Mouse (Mus musculus) lung, adult 2 months (tissue): ENCODE results near the gene Rfc4. TPM values are rescaled to one million over a fixed set of nuclear protein-coding genes. Genes with fewer than 3 reads are reported as not detected.

Experiments used
- DNase-seq: peaks from one replicate; pipeline ENCODE4 v3.0.0; 2022
- H3K4me1 ChIP-seq: fragments of 200-500 bp; 2 replicates; pipeline ENCODE4 v1.6.1; 2011; ENCODE audit warnings: low read length; ENCODE audit not compliant: control insufficient read depth, insufficient read depth
- H3K4me3 ChIP-seq: fragments of 200-500 bp; replicated peaks from 2 replicates; pipeline ENCODE3; 2011; ENCODE audit warnings: low read depth, mild to moderate bottlenecking, control low read depth, low read length; ENCODE audit errors: extremely low read depth
- CTCF ChIP-seq: fragments of 200-500 bp; IDR thresholded peaks from 2 replicates; pipeline ENCODE4 v1.5.1; 2011; ENCODE audit warnings: mild to moderate bottlenecking, low read length, control low read depth; ENCODE audit not compliant: insufficient read depth
- POLR2A ChIP-seq: fragments of 200-500 bp; IDR thresholded peaks from 2 replicates; pipeline ENCODE4 v1.6.1; 2011; ENCODE audit warnings: low read depth, mild to moderate bottlenecking, control low read depth, low read length, borderline replicate concordance; ENCODE audit errors: extremely low read depth
- WGBS: fragments of 180-500 bp; shearing (Covaris S2); methylation state at CpG from one replicate; pipeline ENCODE4 v1.1.7; 2018; 5-methylcytosine and 5-hydroxymethylcytosine counted together
- polyA plus RNA-seq: library from polyadenylated mRNA; depleted of rRNA; stranded (reverse); fragments of >200 nt; gene quantifications from 2 replicates; pipeline ENCODE4 v1.2.3, GENCODE M21; 2012

Gene Rfc4
- polyA plus RNA-seq, 1 experiment = 0.57 TPM

DNA sequence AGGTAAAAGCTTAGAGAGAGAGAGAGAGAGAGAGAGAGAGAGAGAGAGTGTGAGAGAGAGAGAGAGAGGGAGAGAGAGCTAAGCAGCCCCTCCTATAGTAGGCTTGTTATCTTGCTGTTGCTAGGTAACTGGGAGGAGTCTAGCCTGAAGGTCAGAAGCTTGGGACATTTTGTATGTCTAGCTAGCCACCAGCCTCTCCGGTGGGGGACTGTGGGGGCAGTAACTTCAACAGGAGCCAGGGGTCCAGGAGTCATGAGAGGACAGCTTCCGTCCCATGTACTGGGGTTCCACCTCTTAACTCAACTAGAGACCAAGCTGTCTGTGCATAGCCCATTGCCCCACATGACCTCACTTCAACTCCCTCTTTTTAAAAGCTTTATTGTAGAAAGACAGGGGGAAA lies 31.4 kb upstream of the Rfc4 start:
- no peak for TF ChIP-seq CTCF
- TF ChIP-seq POLR2A = no peak
- Histone ChIP-seq H3K4me3 (no peak overlapping the region), H3K4me1 (no peaks in the 10 kb centered on the region; the same call in 1 of the 2 replicates)
- WGBS = 61% methylated on average over 2 of the region's 2 CpGs
- DNase-seq = no peak

DNA sequence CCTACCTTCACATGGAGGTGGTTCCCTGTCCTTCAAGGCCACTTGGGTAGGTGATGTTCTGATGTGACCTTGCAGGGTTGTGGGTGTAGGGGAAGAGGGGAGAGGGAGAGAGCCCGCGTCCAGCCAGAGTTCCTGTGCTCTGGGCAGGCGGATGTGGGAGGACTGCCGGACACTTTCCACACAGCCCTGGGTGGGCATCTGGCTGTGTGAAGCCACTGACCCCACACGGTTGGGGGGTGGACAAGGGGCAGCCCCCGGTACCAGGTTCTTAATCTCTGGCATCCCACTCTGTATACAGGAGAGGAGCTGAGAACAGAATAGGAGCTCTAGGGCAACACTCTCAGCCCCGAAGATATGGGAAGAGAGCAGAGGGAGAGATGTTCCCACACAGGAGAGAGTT lies 30.8 kb upstream of the Rfc4 start:
- no peak overlapping the region for H3K4me3 ChIP-seq
- no peak for TF ChIP-seq CTCF
- TF ChIP-seq POLR2A = no peak
- 79% methylated on average over 7 of the region's 7 CpGs for WGBS

DNA sequence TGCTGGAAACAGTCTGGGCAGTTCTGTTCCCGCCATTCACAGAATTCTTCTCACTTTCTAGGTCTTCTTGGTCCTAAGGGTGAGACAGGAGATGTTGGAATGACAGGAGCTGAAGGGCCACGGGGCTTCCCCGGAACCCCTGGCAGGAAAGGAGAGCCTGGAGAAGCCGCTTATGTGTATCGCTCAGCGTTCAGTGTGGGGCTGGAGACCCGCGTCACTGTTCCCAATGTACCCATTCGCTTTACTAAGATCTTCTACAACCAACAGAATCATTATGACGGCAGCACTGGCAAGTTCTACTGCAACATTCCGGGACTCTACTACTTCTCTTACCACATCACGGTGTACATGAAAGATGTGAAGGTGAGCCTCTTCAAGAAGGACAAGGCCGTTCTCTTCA lies 29.5 kb upstream of the Rfc4 start:
- no peak for DNase-seq
- Histone ChIP-seq H3K4me3 (no peak overlapping the region), H3K4me1 (no peaks in the 10 kb centered on the region)
- WGBS = 94% methylated on average over 13 of the region's 13 CpGs
- TF ChIP-seq CTCF (no peak), POLR2A (no peak)

More for the DNA sequence above, 30.8 kb upstream of the Rfc4 start:
- DNase-seq = no peak
- H3K4me1 ChIP-seq = no peaks in the 10 kb centered on the region

DNA sequence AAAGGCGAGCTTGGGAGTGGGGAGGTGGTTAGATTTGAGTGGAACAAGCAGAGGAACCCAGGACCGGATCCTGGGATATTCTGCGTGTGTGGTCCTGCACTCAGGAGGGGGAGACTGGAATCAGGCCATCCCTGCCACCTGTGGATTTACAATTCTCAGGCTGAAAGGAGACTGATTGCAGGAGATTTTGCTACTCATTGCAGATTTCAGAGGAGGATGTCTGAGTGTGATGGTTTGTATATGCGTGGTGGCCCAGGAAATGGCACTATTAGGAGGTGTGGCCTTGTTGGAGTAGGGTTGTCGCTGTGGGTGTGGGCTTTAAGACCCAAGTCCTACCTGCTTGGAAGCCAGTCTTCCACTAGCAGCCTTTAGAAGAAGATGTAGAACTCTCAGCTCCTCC lies 26.7 kb upstream of the Rfc4 start:
- 82% methylated on average over 5 of the region's 5 CpGs for WGBS
- no peak for TF ChIP-seq CTCF
- TF ChIP-seq POLR2A = no peak
- DNase-seq = no peak
- no peak overlapping the region for H3K4me3 ChIP-seq
- H3K4me1 ChIP-seq = no peaks in the 10 kb centered on the region

DNA sequence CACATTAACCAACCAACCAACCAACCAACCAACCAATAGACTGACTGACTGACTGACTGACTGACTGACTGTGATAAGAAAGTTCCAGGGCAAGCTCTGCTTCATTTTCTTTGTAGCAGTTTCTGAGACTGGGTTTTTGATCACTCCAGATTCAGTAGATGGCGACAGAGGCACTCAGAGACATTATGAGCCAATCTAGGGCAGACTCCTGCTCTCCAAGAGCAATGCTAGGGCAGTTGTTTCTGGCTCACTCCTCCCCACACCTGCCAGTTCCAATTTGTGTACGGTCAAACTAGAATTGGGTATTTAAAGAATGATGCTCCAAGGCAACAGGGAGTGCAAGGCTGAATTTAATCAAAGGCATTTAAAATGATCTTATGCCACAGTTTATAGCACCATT lies 23.9 kb upstream of the Rfc4 start:
- TF ChIP-seq CTCF (peak; percentile 40; the same call in 1 of the 2 replicates), POLR2A (no peak)
- 11% methylated on average over 2 of the region's 2 CpGs for WGBS
- Histone ChIP-seq H3K4me1 (no peaks in the 10 kb centered on the region), H3K4me3 (no peak overlapping the region)
- no peak for DNase-seq

DNA sequence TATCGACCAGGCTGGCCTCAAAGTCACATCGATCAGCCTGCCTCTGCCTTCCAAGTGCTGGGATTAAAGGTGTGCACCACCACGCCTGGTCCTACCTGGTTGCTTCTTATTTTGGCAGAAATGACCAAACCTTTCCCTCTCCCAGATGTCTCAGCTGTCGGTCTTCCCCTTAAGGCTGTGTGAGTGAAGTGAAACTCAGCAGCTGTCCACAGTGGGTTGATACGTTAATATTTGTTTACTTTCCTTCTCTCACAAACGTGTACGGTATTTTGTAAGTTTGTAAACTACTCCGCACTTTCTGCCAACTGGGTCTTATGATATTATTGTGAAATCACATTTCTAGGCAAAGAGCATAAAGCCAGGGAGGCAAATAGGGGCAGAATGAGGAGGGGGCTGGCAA lies 21.9 kb upstream of the Rfc4 start:
- DNase-seq = no peak
- Histone ChIP-seq H3K4me1 (no peaks in the 10 kb centered on the region), H3K4me3 (no peak overlapping the region)
- TF ChIP-seq CTCF (no peak), POLR2A (no peak)
- WGBS = 49% methylated on average over 8 of the region's 8 CpGs

DNA sequence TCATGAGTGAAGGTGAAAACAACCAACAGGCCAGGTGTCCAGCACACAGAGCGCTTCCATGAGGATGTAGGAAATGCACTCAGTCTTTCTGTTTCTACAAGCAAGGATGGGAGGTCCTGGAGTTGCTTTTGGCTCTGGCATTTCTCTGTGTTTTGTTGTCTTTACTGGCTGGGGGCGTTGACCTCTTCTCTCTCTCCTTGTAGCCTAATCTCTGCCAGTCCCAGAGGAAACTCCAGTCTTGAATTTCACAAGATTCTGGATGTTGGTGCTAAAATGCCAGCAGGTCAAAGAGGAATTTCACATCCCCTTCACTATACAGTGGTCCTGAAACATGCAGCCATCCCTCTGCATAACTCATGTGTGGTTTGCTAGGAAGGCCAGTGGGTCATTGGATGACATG lies 21.4 kb upstream of the Rfc4 start:
- H3K4me1 ChIP-seq = no peaks in the 10 kb centered on the region
- 76% methylated on average over 2 of the region's 2 CpGs for WGBS
- no peak overlapping the region for H3K4me3 ChIP-seq
- DNase-seq = no peak
- TF ChIP-seq POLR2A (no peak), CTCF (no peak)

DNA sequence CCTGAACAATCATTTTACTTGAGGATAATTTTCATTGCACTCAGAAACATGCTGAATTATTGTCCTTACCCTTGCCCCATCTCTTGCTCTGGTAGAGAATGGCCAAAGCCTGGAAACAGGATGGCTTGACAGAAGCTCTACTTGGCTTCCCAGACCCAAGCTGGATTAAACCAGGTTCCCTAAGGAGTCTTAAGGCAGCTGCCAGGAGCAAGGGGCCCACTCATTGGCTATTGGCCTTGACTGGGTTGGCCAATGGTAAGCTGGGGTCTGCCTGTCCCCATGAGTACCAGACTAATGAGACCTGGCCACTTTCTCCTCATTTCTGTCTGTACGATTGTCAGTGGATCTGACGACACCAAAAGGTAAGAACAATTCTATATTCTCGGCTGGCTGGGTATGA lies 18.7 kb upstream of the Rfc4 start, which contains the start of gene Adipoq:
Adipoq (plus strand) TSS at position 257 of the 400 bp plus-strand sequence.
- DNase-seq = no peak
- no peak within 1 kb of the TSS for H3K4me3 ChIP-seq
- TF ChIP-seq CTCF (no peak), POLR2A (no peak)
- 87% methylated on average over 3 of the region's 3 CpGs for WGBS
- H3K4me1 ChIP-seq = no peaks in the 10 kb centered on the region

DNA sequence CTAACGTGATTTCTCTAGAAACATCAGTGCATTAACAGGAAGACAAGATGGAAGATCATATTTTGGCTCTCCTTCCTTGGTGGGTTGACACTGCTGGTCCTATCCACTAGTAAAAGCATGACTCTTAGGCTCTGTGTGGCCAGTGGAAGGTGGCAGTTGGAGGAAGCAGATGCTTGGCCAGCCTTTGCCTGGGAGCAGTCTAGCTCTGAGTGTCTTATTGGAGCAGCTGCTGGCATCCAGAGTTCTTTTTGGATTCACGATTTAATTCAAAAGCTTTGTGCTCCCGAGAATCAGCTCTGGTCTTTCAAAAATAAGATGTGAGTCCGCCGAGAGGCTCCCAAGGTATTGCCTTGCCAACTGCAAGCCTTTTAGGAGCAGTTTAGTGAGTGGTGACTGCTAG lies 17.7 kb upstream of the Rfc4 start:
- no peak for DNase-seq
- 74% methylated on average over 5 of the region's 5 CpGs for WGBS
- TF ChIP-seq CTCF = no peak
- no peak for TF ChIP-seq POLR2A
- H3K4me3 ChIP-seq = no peak overlapping the region
- no peaks in the 10 kb centered on the region for H3K4me1 ChIP-seq

DNA sequence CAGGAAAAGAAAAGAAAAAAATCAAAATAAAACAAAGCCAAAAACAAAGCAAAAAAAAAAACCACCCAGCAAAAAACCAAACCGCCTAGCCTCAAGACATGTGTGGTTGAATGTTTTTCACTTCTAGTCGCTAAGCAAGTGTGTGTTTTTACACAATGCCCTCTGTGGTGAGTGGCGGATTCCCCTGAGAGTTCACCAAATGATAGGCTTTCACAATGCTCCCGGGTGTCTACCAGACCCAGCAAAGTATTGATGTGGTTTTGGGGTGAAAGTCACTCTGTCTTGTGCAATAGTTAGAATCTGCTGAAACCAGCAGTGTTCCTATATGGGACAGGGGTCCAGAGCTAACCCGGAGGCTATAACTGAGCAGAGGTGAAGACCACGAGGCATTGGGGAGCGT lies 16.8 kb upstream of the Rfc4 start:
- 73% methylated on average over 7 of the region's 7 CpGs for WGBS

More for the DNA sequence above, 16.8 kb upstream of the Rfc4 start:
- Histone ChIP-seq H3K4me1 (no peaks in the 10 kb centered on the region), H3K4me3 (no peak overlapping the region)
- no peak for DNase-seq
- no peak for TF ChIP-seq POLR2A
- no peak for TF ChIP-seq CTCF
